Mouse (Mus musculus): ENCODE measurements around the gene Slit3. TPM values are rescaled to one million over a fixed set of nuclear protein-coding genes. Genes with fewer than 3 reads are reported as not detected.

Slit3 gene
- total and polyA plus RNA-seq, 2 experiments from 2014 or later: 6.7 to 23.7 TPM

GRCm38 (mm10) chr11:35604848-35605790 lies 484.1 kb downstream of the Slit3 start:
- no peak overlapping the region for H3K9ac ChIP-seq (replicated peaks; ENCODE audit: low read depth, low read length)
- TF ChIP-seq EP300 (IDR thresholded peaks at IDR 0.05; ENCODE audit: low read depth) (no peak), CTCF (IDR thresholded peaks at IDR 0.05; ENCODE audit: low read depth) (no peak)
- no peak for ATAC-seq (ENCODE audit: insufficient read depth, low read depth)
- no peak overlapping the region for H3K27ac ChIP-seq (ENCODE audit: low read depth)
- no peak overlapping the region for H3K4me2 ChIP-seq (ENCODE audit: low read depth, low read length)
- H3K4me3 ChIP-seq (ENCODE audit: low read depth, low read length): no peak overlapping the region
- no peaks in the 10 kb centered on the region for H3K27me3 ChIP-seq (ENCODE audit: control insufficient read depth, insufficient read depth, low read length)
- 63% methylated on average over 18 of the region's 18 CpGs for WGBS
- no peaks in the 10 kb centered on the region for H3K9me3 ChIP-seq (replicated peaks; ENCODE audit: control insufficient read depth, low read length)
- H3K4me1 ChIP-seq (ENCODE audit: control insufficient read depth, insufficient read depth): no peaks in the 10 kb centered on the region
- H3K36me3 ChIP-seq (replicated peaks; ENCODE audit: control insufficient read depth, insufficient read depth, low read length): no peaks in the 10 kb centered on the region
- no peak for DNase-seq (ENCODE audit: low spot score)

DNA sequence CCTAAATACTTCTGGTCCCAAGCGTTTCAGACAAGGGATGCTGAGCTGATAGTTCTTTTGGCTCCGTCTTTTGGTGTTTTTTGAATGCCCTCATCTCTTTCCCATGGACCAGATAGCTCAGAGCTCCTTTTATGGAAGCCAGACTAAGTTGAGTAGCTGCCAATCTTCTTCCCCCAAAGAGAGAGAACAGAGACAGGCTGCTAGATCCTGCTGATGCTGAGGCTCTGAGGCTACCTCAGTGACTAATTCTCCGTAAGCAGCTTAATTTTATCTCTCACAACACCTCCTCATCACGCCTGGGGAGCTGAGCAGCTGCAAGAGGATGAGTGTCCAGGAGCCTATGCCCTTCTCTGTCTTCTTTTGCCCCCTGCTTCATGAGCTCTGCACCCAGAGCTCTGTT lies 486.2 kb downstream of the Slit3 start:
- no peaks in the 10 kb centered on the region for H3K4me1 ChIP-seq (ENCODE audit: control insufficient read depth, insufficient read depth)
- 53% methylated on average over 4 of the region's 4 CpGs for WGBS
- no peak for ATAC-seq (ENCODE audit: insufficient read depth, low read depth)

GRCm38 (mm10) chr11:35608794-35609193 lies 487.8 kb downstream of the Slit3 start:
- ATAC-seq (ENCODE audit: insufficient read depth, low read depth) (no peak), DNase-seq (ENCODE audit: low spot score) (no peak)
- no peaks in the 10 kb centered on the region for H3K9me3 ChIP-seq (replicated peaks; ENCODE audit: control insufficient read depth, low read length)
- no peak overlapping the region for H3K9ac ChIP-seq (replicated peaks; ENCODE audit: low read depth, low read length)
- H3K36me3 ChIP-seq (replicated peaks; ENCODE audit: control insufficient read depth, insufficient read depth, low read length): no peaks in the 10 kb centered on the region
- H3K27ac ChIP-seq (ENCODE audit: low read depth): no peak overlapping the region
- no peak overlapping the region for H3K4me3 ChIP-seq (ENCODE audit: low read depth, low read length)
- TF ChIP-seq CTCF (IDR thresholded peaks at IDR 0.05; ENCODE audit: low read depth) (no peak), EP300 (IDR thresholded peaks at IDR 0.05; ENCODE audit: low read depth) (no peak)
- H3K4me2 ChIP-seq (ENCODE audit: low read depth, low read length): no peak overlapping the region
- no peaks in the 10 kb centered on the region for H3K4me1 ChIP-seq (ENCODE audit: control insufficient read depth, insufficient read depth)
- no peaks in the 10 kb centered on the region for H3K27me3 ChIP-seq (ENCODE audit: control insufficient read depth, insufficient read depth, low read length)
- WGBS: 70% methylated on average over 5 of the region's 5 CpGs

More for the DNA sequence above, 486.2 kb downstream of the Slit3 start:
- Histone ChIP-seq H3K4me3 (ENCODE audit: low read depth, low read length) (no peak overlapping the region), H3K9me3 (replicated peaks; ENCODE audit: control insufficient read depth, low read length) (no peaks in the 10 kb centered on the region), H3K9ac (replicated peaks; ENCODE audit: low read depth, low read length) (no peak overlapping the region), H3K27me3 (ENCODE audit: control insufficient read depth, insufficient read depth, low read length) (no peaks in the 10 kb centered on the region), H3K36me3 (replicated peaks; ENCODE audit: control insufficient read depth, insufficient read depth, low read length) (no peaks in the 10 kb centered on the region), H3K4me2 (ENCODE audit: low read depth, low read length) (no peak overlapping the region), H3K27ac (ENCODE audit: low read depth) (no peak overlapping the region)
- TF ChIP-seq CTCF (IDR thresholded peaks at IDR 0.05; ENCODE audit: low read depth): no peak
- TF ChIP-seq EP300 (IDR thresholded peaks at IDR 0.05; ENCODE audit: low read depth): no peak
- no peak for DNase-seq (ENCODE audit: low spot score)

- Histone ChIP-seq H3K9ac (replicated peaks; ENCODE audit: low read depth, low read length) (no peak overlapping the region), H3K36me3 (replicated peaks; ENCODE audit: control insufficient read depth, insufficient read depth, low read length) (no peaks in the 10 kb centered on the region), H3K4me1 (ENCODE audit: control insufficient read depth, insufficient read depth) (no peaks in the 10 kb centered on the region), H3K27ac (ENCODE audit: low read depth) (no peak overlapping the region), H3K4me3 (ENCODE audit: low read depth, low read length) (no peak overlapping the region), H3K4me2 (ENCODE audit: low read depth, low read length) (no peak overlapping the region), H3K9me3 (replicated peaks; ENCODE audit: control insufficient read depth, low read length) (no peaks in the 10 kb centered on the region), H3K27me3 (ENCODE audit: control insufficient read depth, insufficient read depth, low read length) (no peaks in the 10 kb centered on the region)
- 68% methylated on average over 13 of the region's 13 CpGs for WGBS
- DNase-seq (ENCODE audit: low spot score): no peak
- no peak for ATAC-seq (ENCODE audit: insufficient read depth, low read depth)
- TF ChIP-seq CTCF (IDR thresholded peaks at IDR 0.05; ENCODE audit: low read depth) (no peak), EP300 (IDR thresholded peaks at IDR 0.05; ENCODE audit: low read depth) (no peak)
Observed at GRCm38 (mm10) chr11:35612262-35612896, 491.4 kb downstream of the Slit3 start.

DNA sequence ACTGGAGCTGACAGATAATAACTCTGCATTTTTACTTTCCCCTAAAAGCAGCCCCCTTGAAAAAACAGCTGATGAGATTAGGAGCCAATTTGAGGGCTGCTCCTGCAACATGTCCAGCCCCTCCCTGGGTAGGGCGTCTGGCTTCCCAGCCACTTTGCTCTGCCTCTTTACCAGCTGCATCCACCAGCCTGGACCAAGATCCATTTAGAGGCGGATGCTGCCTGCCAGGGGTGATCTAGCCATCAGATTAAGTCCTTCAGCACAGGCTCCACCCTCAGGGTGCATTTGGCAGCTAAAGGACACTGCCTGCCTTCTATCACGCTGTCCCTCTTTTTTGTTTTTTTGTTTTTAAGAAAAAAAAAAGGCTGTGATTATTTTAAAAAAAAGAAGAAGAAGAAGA lies 493.5 kb downstream of the Slit3 start:
- WGBS: 40% methylated on average over 3 of the region's 3 CpGs
- H3K27ac ChIP-seq (ENCODE audit: low read depth): no peak overlapping the region
- TF ChIP-seq CTCF (IDR thresholded peaks at IDR 0.05; ENCODE audit: low read depth) (no peak), EP300 (IDR thresholded peaks at IDR 0.05; ENCODE audit: low read depth) (no peak)
- no peak overlapping the region for H3K9ac ChIP-seq (replicated peaks; ENCODE audit: low read depth, low read length)
- no peaks in the 10 kb centered on the region for H3K4me1 ChIP-seq (ENCODE audit: control insufficient read depth, insufficient read depth)
- no peak overlapping the region for H3K4me3 ChIP-seq (ENCODE audit: low read depth, low read length)
- H3K36me3 ChIP-seq (replicated peaks; ENCODE audit: control insufficient read depth, insufficient read depth, low read length): no peaks in the 10 kb centered on the region
- ATAC-seq (ENCODE audit: insufficient read depth, low read depth) (no peak), DNase-seq (ENCODE audit: low spot score) (no peak)
- no peaks in the 10 kb centered on the region for H3K9me3 ChIP-seq (replicated peaks; ENCODE audit: control insufficient read depth, low read length)
- no peak overlapping the region for H3K4me2 ChIP-seq (ENCODE audit: low read depth, low read length)
- no peaks in the 10 kb centered on the region for H3K27me3 ChIP-seq (ENCODE audit: control insufficient read depth, insufficient read depth, low read length)
